Mouse (Mus musculus) CD4-positive, CD25-positive, alpha-beta regulatory T cell, adult 2 months (primary cell): ENCODE measurements around the gene Slc35e3.

Experiments
- DNase-seq: peaks from one replicate; pipeline ENCODE4 v3.0.0-alpha.2; 2012; ENCODE audit warnings: low read depth, low spot score

Gene Slc35e3

GRCm38 (mm10) chr10:117684298-117685170 lies 61.6 kb downstream of the Slc35e3 start:
- no peak for DNase-seq

DNA sequence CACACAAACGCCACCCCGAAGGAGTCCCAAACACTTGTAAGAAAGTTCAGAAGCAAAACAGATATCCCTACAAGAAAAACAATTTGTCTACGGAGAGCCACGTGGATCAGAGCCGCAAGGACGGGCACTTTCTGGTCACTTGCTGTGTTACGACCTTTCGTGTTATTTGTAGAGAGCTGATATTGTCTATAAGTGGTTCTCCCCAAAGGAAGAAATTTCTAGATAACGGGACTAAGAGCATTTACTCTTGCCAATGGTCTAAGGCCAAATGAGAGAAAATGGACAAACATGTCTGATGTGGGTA lies 62.5 kb downstream of the Slc35e3 start:
- no peak for DNase-seq
